Mouse (Mus musculus): ENCODE results near the gene Scn9a. TPM values are rescaled to one million over a fixed set of nuclear protein-coding genes. Genes with fewer than 3 reads are reported as not detected.

Scn9a gene
- polyA plus RNA-seq, 2 experiments = 0.12 to 0.35 TPM

GRCm38 (mm10) chr2:66580026-66580808, 54.5 kb downstream of the Scn9a start:
- Histone ChIP-seq H3K4me3 (replicated peaks; ENCODE audit: low read length) (no peak overlapping the region), H3K27me3 (ENCODE audit: control insufficient read depth, insufficient read depth, low read length) (no peaks in the 10 kb centered on the region), H3K4me2 (replicated peaks; ENCODE audit: low read depth, low read length, severe bottlenecking) (no peak overlapping the region), H3K36me3 (ENCODE audit: control insufficient read depth, insufficient read depth, low read length) (no peaks in the 10 kb centered on the region), H3K9me3 (ENCODE audit: control insufficient read depth, low read length) (no peaks in the 10 kb centered on the region), H3K4me1 (ENCODE audit: control insufficient read depth, insufficient read depth, low read length) (no peaks in the 10 kb centered on the region), H3K27ac (replicated peaks; ENCODE audit: low read depth, low read length) (no peak overlapping the region), H3K9ac (ENCODE audit: low read depth, low read length, severe bottlenecking) (no peak overlapping the region)
- no peak for TF ChIP-seq POLR2A (IDR thresholded peaks at IDR 0.05; ENCODE audit: borderline replicate concordance, extremely low read depth, insufficient read depth, insufficient read length)
- ATAC-seq (ENCODE audit: low FRiP score, low read depth) = no peak
- 73% methylated on average over 5 of the region's 5 CpGs for WGBS
- DNase-seq (ENCODE audit: low spot score) = no peak

GRCm38 (mm10) chr2:66548254-66548653, 86.5 kb downstream of the Scn9a start:
- H3K4me1 ChIP-seq (ENCODE audit: control insufficient read depth, insufficient read depth, low read length) = no peaks in the 10 kb centered on the region
- no peak overlapping the region for H3K4me3 ChIP-seq (replicated peaks; ENCODE audit: low read length)
- no peaks in the 10 kb centered on the region for H3K36me3 ChIP-seq (ENCODE audit: control insufficient read depth, insufficient read depth, low read length)
- H3K27ac ChIP-seq (replicated peaks; ENCODE audit: low read depth, low read length) = no peak overlapping the region
- H3K9ac ChIP-seq (ENCODE audit: low read depth, low read length, severe bottlenecking) = no peak overlapping the region
- DNase-seq (ENCODE audit: low spot score) = no peak
- H3K9me3 ChIP-seq (ENCODE audit: control insufficient read depth, low read length) = no peaks in the 10 kb centered on the region
- no peak overlapping the region for H3K4me2 ChIP-seq (replicated peaks; ENCODE audit: low read depth, low read length, severe bottlenecking)
- TF ChIP-seq POLR2A (IDR thresholded peaks at IDR 0.05; ENCODE audit: borderline replicate concordance, extremely low read depth, insufficient read depth, insufficient read length) = no peak
- 70% methylated on average over 3 of the region's 3 CpGs for WGBS
- H3K27me3 ChIP-seq (ENCODE audit: control insufficient read depth, insufficient read depth, low read length) = no peaks in the 10 kb centered on the region
- no peak for ATAC-seq (ENCODE audit: low FRiP score, low read depth)

- TF ChIP-seq POLR2A (IDR thresholded peaks at IDR 0.05; ENCODE audit: borderline replicate concordance, extremely low read depth, insufficient read depth, insufficient read length) = no peak
- H3K27ac ChIP-seq (replicated peaks; ENCODE audit: low read depth, low read length) = no peak overlapping the region
- 61% methylated on average over 3 of the region's 3 CpGs for WGBS
- H3K4me1 ChIP-seq (ENCODE audit: control insufficient read depth, insufficient read depth, low read length) = no peaks in the 10 kb centered on the region
- H3K36me3 ChIP-seq (ENCODE audit: control insufficient read depth, insufficient read depth, low read length) = no peaks in the 10 kb centered on the region
- no peak for DNase-seq (ENCODE audit: low spot score)
- H3K4me2 ChIP-seq (replicated peaks; ENCODE audit: low read depth, low read length, severe bottlenecking) = no peak overlapping the region
- no peaks in the 10 kb centered on the region for H3K9me3 ChIP-seq (ENCODE audit: control insufficient read depth, low read length)
- H3K4me3 ChIP-seq (replicated peaks; ENCODE audit: low read length) = no peak overlapping the region
- no peak for ATAC-seq (ENCODE audit: low FRiP score, low read depth)
- H3K9ac ChIP-seq (ENCODE audit: low read depth, low read length, severe bottlenecking) = no peak overlapping the region
- H3K27me3 ChIP-seq (ENCODE audit: control insufficient read depth, insufficient read depth, low read length) = no peaks in the 10 kb centered on the region
Observed at GRCm38 (mm10) chr2:66519966-66520365, 114.8 kb downstream of the Scn9a start.

DNA sequence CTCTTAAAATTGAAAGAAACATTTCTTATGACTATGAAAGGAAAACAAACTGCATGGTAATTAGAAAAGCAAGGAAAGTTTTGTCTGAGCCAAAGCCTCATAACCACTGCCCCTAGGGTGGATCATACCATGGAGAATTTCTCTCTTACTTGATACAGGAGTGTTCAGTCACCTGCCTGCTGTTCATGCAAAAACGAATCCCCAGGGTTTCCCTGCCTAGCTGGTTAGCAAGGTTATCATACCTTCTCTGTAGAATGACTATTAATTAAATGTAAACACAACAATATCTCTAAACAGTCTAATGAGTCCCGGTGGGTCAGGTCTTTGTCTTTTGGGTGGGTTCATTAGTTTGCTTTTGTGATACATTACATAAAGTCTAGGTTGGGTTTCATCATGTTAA, 123.3 kb downstream of the Scn9a start:
- Histone ChIP-seq H3K9ac (ENCODE audit: low read depth, low read length, severe bottlenecking) (no peak overlapping the region), H3K9me3 (ENCODE audit: control insufficient read depth, low read length) (no peaks in the 10 kb centered on the region), H3K4me1 (ENCODE audit: control insufficient read depth, insufficient read depth, low read length) (no peaks in the 10 kb centered on the region), H3K27me3 (ENCODE audit: control insufficient read depth, insufficient read depth, low read length) (no peaks in the 10 kb centered on the region), H3K27ac (replicated peaks; ENCODE audit: low read depth, low read length) (no peak overlapping the region), H3K4me3 (replicated peaks; ENCODE audit: low read length) (no peak overlapping the region), H3K36me3 (ENCODE audit: control insufficient read depth, insufficient read depth, low read length) (no peaks in the 10 kb centered on the region), H3K4me2 (replicated peaks; ENCODE audit: low read depth, low read length, severe bottlenecking) (no peak overlapping the region)
- TF ChIP-seq POLR2A (IDR thresholded peaks at IDR 0.05; ENCODE audit: borderline replicate concordance, extremely low read depth, insufficient read depth, insufficient read length) = no peak
- ATAC-seq (ENCODE audit: low FRiP score, low read depth) (no peak), DNase-seq (ENCODE audit: low spot score) (no peak)
- 72% methylated on average over 2 of the region's 2 CpGs for WGBS

GRCm38 (mm10) chr2:66508032-66508431, 126.7 kb downstream of the Scn9a start:
- H3K36me3 ChIP-seq (ENCODE audit: control insufficient read depth, insufficient read depth, low read length) = no peaks in the 10 kb centered on the region
- ATAC-seq (ENCODE audit: low FRiP score, low read depth) (no peak), DNase-seq (ENCODE audit: low spot score) (no peak)
- no peaks in the 10 kb centered on the region for H3K27me3 ChIP-seq (ENCODE audit: control insufficient read depth, insufficient read depth, low read length)
- no peak overlapping the region for H3K9ac ChIP-seq (ENCODE audit: low read depth, low read length, severe bottlenecking)
- 81% methylated on average over 3 of the region's 3 CpGs for WGBS
- H3K4me3 ChIP-seq (replicated peaks; ENCODE audit: low read length) = no peak overlapping the region
- no peaks in the 10 kb centered on the region for H3K4me1 ChIP-seq (ENCODE audit: control insufficient read depth, insufficient read depth, low read length)
- no peak for TF ChIP-seq POLR2A (IDR thresholded peaks at IDR 0.05; ENCODE audit: borderline replicate concordance, extremely low read depth, insufficient read depth, insufficient read length)
- no peak overlapping the region for H3K4me2 ChIP-seq (replicated peaks; ENCODE audit: low read depth, low read length, severe bottlenecking)
- H3K9me3 ChIP-seq (ENCODE audit: control insufficient read depth, low read length) = no peaks in the 10 kb centered on the region
- no peak overlapping the region for H3K27ac ChIP-seq (replicated peaks; ENCODE audit: low read depth, low read length)
